Mouse (Mus musculus) ES-Bruce4 (cell line): Measurements from ENCODE around the gene Stk38. TPM values are rescaled to one million over a fixed set of nuclear protein-coding genes. Genes with fewer than 3 reads are reported as not detected.
A peak's percentile ranks its signal among the peaks of the same experiment; 100 is the strongest.

Experiments used
- H3K27ac ChIP-seq: 2 replicates; pipeline ENCODE4 v1.5.1; 2012; ENCODE audit warnings: low read length, inconsistent platforms; ENCODE audit not compliant: insufficient read depth
- H3K27me3 ChIP-seq: 2 replicates; pipeline ENCODE4 v1.6.1; 2012; ENCODE audit warnings: mild to moderate bottlenecking, low read length, inconsistent platforms; ENCODE audit not compliant: control insufficient read depth, poor library complexity, insufficient read depth, severe bottlenecking
- H3K36me3 ChIP-seq: 2 replicates; pipeline ENCODE4 v1.6.1; 2012; ENCODE audit warnings: inconsistent platforms, mild to moderate bottlenecking, low read length, moderate library complexity; ENCODE audit not compliant: control insufficient read depth, poor library complexity, insufficient read depth, severe bottlenecking
- H3K4me1 ChIP-seq: one replicate; pipeline ENCODE4 v1.8.1; 2011; ENCODE audit warnings: low read length; ENCODE audit not compliant: control insufficient read depth, insufficient read depth
- H3K4me3 ChIP-seq: 2 replicates; pipeline ENCODE4 v1.5.1; 2011; ENCODE audit warnings: low read depth, mild to moderate bottlenecking, low read length
- H3K9ac ChIP-seq: 2 replicates; pipeline ENCODE4 v1.6.1; 2012; ENCODE audit warnings: low read depth, mild to moderate bottlenecking, inconsistent platforms; ENCODE audit not compliant: poor library complexity, severe bottlenecking
- H3K9me3 ChIP-seq: replicated peaks from 2 replicates; pipeline ENCODE4 v1.6.1; 2012; ENCODE audit warnings: mild to moderate bottlenecking, low read length, inconsistent platforms; ENCODE audit not compliant: control insufficient read depth, poor library complexity, insufficient read depth, severe bottlenecking
- CTCF ChIP-seq: IDR thresholded peaks from one replicate; pipeline ENCODE4 v1.8.1; 2011; ENCODE audit warnings: low read depth, low read length
- EP300 ChIP-seq: IDR thresholded peaks from 2 replicates; pipeline ENCODE4 v1.6.1; 2011; ENCODE audit warnings: low read depth, low read length; ENCODE audit not compliant: insufficient read depth
- POLR2A ChIP-seq: IDR thresholded peaks from one replicate; pipeline ENCODE4 v1.8.1; 2011; ENCODE audit warnings: low read length; ENCODE audit not compliant: insufficient read depth
- polyA plus RNA-seq: library from polyadenylated mRNA; stranded (reverse); fragments of >200 nt; gene quantifications from 2 replicates; pipeline ENCODE4 v1.2.4, GENCODE M21; 2011; ENCODE audit warnings: low read depth; ENCODE audit not compliant: missing spikeins, insufficient read depth, insufficient read length

Stk38 gene
- polyA plus RNA-seq, 1 experiment = 171 TPM

- H3K9me3 ChIP-seq = no peaks in the 10 kb centered on the region
- no peaks in the 10 kb centered on the region for H3K27me3 ChIP-seq
- TF ChIP-seq CTCF (no peak), POLR2A (no peak), EP300 (no peak)
- H3K27ac ChIP-seq = no peak overlapping the region
- peaks cover 6% of the 10 kb centered on the region for H3K4me1 ChIP-seq
- H3K4me3 ChIP-seq = no peak overlapping the region
- no peaks in the 10 kb centered on the region for H3K36me3 ChIP-seq
- no peak overlapping the region for H3K9ac ChIP-seq
Observed at GRCm38 (mm10) chr17:28929369-28929768, 78.4 kb downstream of the Stk38 start.

GRCm38 (mm10) chr17:28928004-28928403 lies 79.8 kb downstream of the Stk38 start:
- H3K27me3 ChIP-seq = no peaks in the 10 kb centered on the region
- H3K4me1 ChIP-seq = peaks cover 6% of the 10 kb centered on the region
- H3K4me3 ChIP-seq = no peak overlapping the region

GRCm38 (mm10) chr17:28926866-28927635 lies 80.7 kb downstream of the Stk38 start:
- Histone ChIP-seq H3K27ac (peak overlapping the region; percentile 19), H3K36me3 (no peaks in the 10 kb centered on the region), H3K27me3 (no peaks in the 10 kb centered on the region), H3K4me3 (no peak overlapping the region), H3K9ac (no peak overlapping the region), H3K9me3 (no peaks in the 10 kb centered on the region), H3K4me1 (peaks cover 6% of the 10 kb centered on the region)
- peak; percentile 91 for TF ChIP-seq CTCF
- no peak for TF ChIP-seq POLR2A
- 0 out of 2 replicates have a peak, but pooled peaks have one; percentile 51 for TF ChIP-seq EP300

More at GRCm38 (mm10) chr17:28928004-28928403, 79.8 kb downstream of the Stk38 start:
- no peak overlapping the region for H3K27ac ChIP-seq
- no peak overlapping the region for H3K9ac ChIP-seq
- H3K9me3 ChIP-seq = no peaks in the 10 kb centered on the region
- TF ChIP-seq EP300 = no peak
- no peak for TF ChIP-seq CTCF
- TF ChIP-seq POLR2A = no peak
- H3K36me3 ChIP-seq = no peaks in the 10 kb centered on the region

- Histone ChIP-seq H3K27ac (no peak overlapping the region), H3K27me3 (no peaks in the 10 kb centered on the region)
Observed at GRCm38 (mm10) chr17:28926380-28926779, 81.4 kb downstream of the Stk38 start.

GRCm38 (mm10) chr17:28924957-28925595 lies 82.7 kb downstream of the Stk38 start:
- H3K9ac ChIP-seq = no peak overlapping the region
- H3K4me1 ChIP-seq = peaks cover 4% of the 10 kb centered on the region
- H3K4me3 ChIP-seq = no peak overlapping the region
- H3K27ac ChIP-seq = no peak overlapping the region
- H3K9me3 ChIP-seq = no peaks in the 10 kb centered on the region
- H3K27me3 ChIP-seq = no peaks in the 10 kb centered on the region
- no peak for TF ChIP-seq EP300
- TF ChIP-seq POLR2A = no peak
- no peaks in the 10 kb centered on the region for H3K36me3 ChIP-seq

More at GRCm38 (mm10) chr17:28926380-28926779, 81.4 kb downstream of the Stk38 start:
- no peak overlapping the region for H3K4me3 ChIP-seq
- TF ChIP-seq CTCF (peak; percentile 71), EP300 (no peak), POLR2A (no peak)
- H3K9ac ChIP-seq = no peak overlapping the region
- no peaks in the 10 kb centered on the region for H3K9me3 ChIP-seq
- H3K36me3 ChIP-seq = no peaks in the 10 kb centered on the region
- H3K4me1 ChIP-seq = peaks cover 6% of the 10 kb centered on the region

GRCm38 (mm10) chr17:28922096-28922495 lies 85.7 kb downstream of the Stk38 start:
- Histone ChIP-seq H3K4me3 (no peak overlapping the region), H3K4me1 (peaks cover 3% of the 10 kb centered on the region), H3K9ac (no peak overlapping the region), H3K27ac (no peak overlapping the region), H3K36me3 (no peaks in the 10 kb centered on the region), H3K9me3 (no peaks in the 10 kb centered on the region), H3K27me3 (no peaks in the 10 kb centered on the region)
- TF ChIP-seq EP300 (no peak), POLR2A (no peak), CTCF (no peak)
